Mouse (Mus musculus) retina, postnatal 1 day (tissue): Measurements from ENCODE around the gene Impdh1.
A peak's percentile ranks its signal among the peaks of the same experiment; 100 is the strongest.

ENCODE experiments used
- DNase-seq: peaks from one replicate; pipeline ENCODE4 v3.0.0-alpha.2; 2012

Impdh1 gene

GRCm38 (mm10) chr6:29211806-29212492 is 4.2 kb downstream of the Impdh1 start:
- DNase-seq = peak; percentile 91

- no peak for DNase-seq
Measured at GRCm38 (mm10) chr6:29211146-29211545, 5.0 kb downstream of the Impdh1 start.

- DNase-seq = no peak
Measured at GRCm38 (mm10) chr6:29210231-29210936, 5.8 kb downstream of the Impdh1 start.

- no peak for DNase-seq
Measured at GRCm38 (mm10) chr6:29208178-29208577, 8.0 kb downstream of the Impdh1 start.

- no peak for DNase-seq
Measured at GRCm38 (mm10) chr6:29207017-29207416, 9.1 kb downstream of the Impdh1 start.

GRCm38 (mm10) chr6:29206006-29206405 is 10.2 kb downstream of the Impdh1 start:
- no peak for DNase-seq

- DNase-seq = peak; percentile 84
Measured at GRCm38 (mm10) chr6:29204932-29205614, 11.1 kb downstream of the Impdh1 start.

GRCm38 (mm10) chr6:29203861-29204585 is 12.1 kb downstream of the Impdh1 start:
- DNase-seq = no peak

- no peak for DNase-seq
Measured at GRCm38 (mm10) chr6:29203096-29203495, 13.1 kb downstream of the Impdh1 start.

GRCm38 (mm10) chr6:29201988-29202387 is 14.2 kb downstream of the Impdh1 start:
- DNase-seq = no peak

- DNase-seq = no peak
Measured at GRCm38 (mm10) chr6:29201341-29201740, 14.8 kb downstream of the Impdh1 start.

GRCm38 (mm10) chr6:29200496-29200895 is 15.7 kb downstream of the Impdh1 start:
- DNase-seq = no peak

- peak; percentile 4 for DNase-seq
Measured at GRCm38 (mm10) chr6:29199223-29199855, 16.8 kb downstream of the Impdh1 start.

- DNase-seq = peak; percentile 96
Measured at GRCm38 (mm10) chr6:29198309-29199222, 17.6 kb downstream of the Impdh1 start.

- peak; percentile 76 for DNase-seq
Measured at GRCm38 (mm10) chr6:29195846-29196698, 20.1 kb downstream of the Impdh1 start.

- DNase-seq = no peak
Measured at GRCm38 (mm10) chr6:29195146-29195545, 21.0 kb downstream of the Impdh1 start.

- no peak for DNase-seq
Measured at GRCm38 (mm10) chr6:29193961-29194750, 22.0 kb downstream of the Impdh1 start.

- DNase-seq = no peak
Measured at GRCm38 (mm10) chr6:29187936-29188335, 28.2 kb downstream of the Impdh1 start.

GRCm38 (mm10) chr6:29179843-29180242 is 36.3 kb downstream of the Impdh1 start:
- no peak for DNase-seq
